Mouse (Mus musculus): Measurements from ENCODE around the gene Wasl. TPM values are rescaled to one million over a fixed set of nuclear protein-coding genes. Genes with fewer than 3 reads are reported as not detected.
A peak's percentile ranks its signal among the peaks of the same experiment; 100 is the strongest.

Wasl gene
- total and polyA plus RNA-seq, 2 experiments from 2014 or later = 21.4 to 55.2 TPM

DNA sequence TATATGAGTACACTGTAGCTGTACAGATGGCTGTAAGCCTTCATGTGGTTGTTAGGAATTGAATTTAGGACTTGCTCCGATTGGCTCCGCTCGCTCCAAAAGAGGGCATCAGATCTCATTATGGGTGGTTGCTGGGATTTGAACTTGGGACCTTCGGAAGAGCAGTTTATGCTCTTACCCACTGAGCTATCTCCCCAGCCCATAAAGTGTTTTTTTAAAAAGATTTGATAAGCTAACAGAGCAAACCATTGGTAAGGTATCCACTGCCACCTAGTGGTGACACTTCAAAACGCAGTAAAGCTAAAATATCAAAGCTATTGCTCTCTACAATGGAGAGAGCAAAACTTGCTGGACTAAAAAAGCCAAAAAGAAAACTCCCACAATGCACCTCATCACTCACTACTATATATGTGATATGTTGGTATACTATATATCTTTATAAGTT is 37.2 kb downstream of the Wasl start:
- peaks cover 4% of the 10 kb centered on the region; the same call in 1 of the 2 replicates for H3K36me3 ChIP-seq (ENCODE audit: insufficient read depth, low read length)
- no peak overlapping the region for H3K4me2 ChIP-seq (ENCODE audit: low read depth, low read length, poor library complexity, severe bottlenecking)
- no peak overlapping the region for H3K9ac ChIP-seq (replicated peaks; ENCODE audit: low read length, poor library complexity, severe bottlenecking)
- ATAC-seq (ENCODE audit: low FRiP score) (peak; percentile 68), DNase-seq (ENCODE audit: low spot score) (peak; percentile 90)
- H3K27ac ChIP-seq (ENCODE audit: low read depth, low read length) = no peak overlapping the region
- no peaks in the 10 kb centered on the region for H3K27me3 ChIP-seq (ENCODE audit: insufficient read depth, low read length)
- H3K4me1 ChIP-seq (ENCODE audit: insufficient read depth, low read length) = no peaks in the 10 kb centered on the region
- 69% methylated on average over 5 of the region's 5 CpGs for WGBS
- H3K9me3 ChIP-seq (ENCODE audit: low read length) = no peaks in the 10 kb centered on the region
- H3K4me3 ChIP-seq (ENCODE audit: low read depth, low read length) = no peak overlapping the region
- peak; percentile 88 for TF ChIP-seq CTCF (IDR thresholded peaks at IDR 0.05)

GRCm38 (mm10) chr6:24622098-24622497 is 42.7 kb downstream of the Wasl start:
- H3K4me1 ChIP-seq (ENCODE audit: insufficient read depth, low read length) = no peaks in the 10 kb centered on the region
- WGBS = 91% methylated on average over 2 of the region's 2 CpGs
- H3K9me3 ChIP-seq (ENCODE audit: low read length) = no peaks in the 10 kb centered on the region
- TF ChIP-seq CTCF (IDR thresholded peaks at IDR 0.05) = no peak
- ATAC-seq (ENCODE audit: low FRiP score) (no peak), DNase-seq (ENCODE audit: low spot score) (no peak)
- H3K4me2 ChIP-seq (ENCODE audit: low read depth, low read length, poor library complexity, severe bottlenecking) = no peak overlapping the region
- no peak overlapping the region for H3K27ac ChIP-seq (ENCODE audit: low read depth, low read length)
- no peaks in the 10 kb centered on the region for H3K27me3 ChIP-seq (ENCODE audit: insufficient read depth, low read length)
- H3K4me3 ChIP-seq (ENCODE audit: low read depth, low read length) = no peak overlapping the region
- H3K9ac ChIP-seq (replicated peaks; ENCODE audit: low read length, poor library complexity, severe bottlenecking) = no peak overlapping the region
- H3K36me3 ChIP-seq (ENCODE audit: insufficient read depth, low read length) = peaks cover 20% of the 10 kb centered on the region

DNA sequence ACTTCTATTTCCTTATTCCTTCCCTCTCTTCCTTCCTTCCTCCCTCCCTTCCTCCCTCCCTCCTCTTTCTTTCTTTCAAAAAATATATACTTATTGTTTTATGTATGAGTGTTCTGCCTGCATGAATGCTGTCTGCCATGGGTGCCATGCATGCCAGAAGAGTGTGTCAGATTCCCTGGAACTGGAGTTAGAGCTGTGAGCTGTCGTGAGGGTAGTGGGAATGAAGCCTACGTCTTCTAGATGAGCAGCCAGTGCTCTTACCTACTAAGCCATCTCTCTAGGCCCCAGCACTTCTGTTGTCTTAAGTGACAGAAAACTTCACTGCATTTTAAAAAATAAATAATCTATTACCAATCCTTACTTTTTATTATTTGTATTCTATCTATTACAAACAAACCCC is 43.9 kb downstream of the Wasl start:
- H3K4me1 ChIP-seq (ENCODE audit: insufficient read depth, low read length) = no peaks in the 10 kb centered on the region
- DNase-seq (ENCODE audit: low spot score) (no peak), ATAC-seq (ENCODE audit: low FRiP score) (no peak)
- WGBS = 86% methylated on average over 2 of the region's 2 CpGs
- TF ChIP-seq CTCF (IDR thresholded peaks at IDR 0.05) = no peak
- no peak overlapping the region for H3K4me2 ChIP-seq (ENCODE audit: low read depth, low read length, poor library complexity, severe bottlenecking)
- no peak overlapping the region for H3K27ac ChIP-seq (ENCODE audit: low read depth, low read length)
- H3K9ac ChIP-seq (replicated peaks; ENCODE audit: low read length, poor library complexity, severe bottlenecking) = no peak overlapping the region
- H3K36me3 ChIP-seq (ENCODE audit: insufficient read depth, low read length) = peaks cover 20% of the 10 kb centered on the region
- no peaks in the 10 kb centered on the region for H3K9me3 ChIP-seq (ENCODE audit: low read length)
- no peak overlapping the region for H3K4me3 ChIP-seq (ENCODE audit: low read depth, low read length)
- no peaks in the 10 kb centered on the region for H3K27me3 ChIP-seq (ENCODE audit: insufficient read depth, low read length)

GRCm38 (mm10) chr6:24619285-24620045 is 45.3 kb downstream of the Wasl start:
- Histone ChIP-seq H3K4me3 (ENCODE audit: low read depth, low read length) (no peak overlapping the region), H3K9me3 (ENCODE audit: low read length) (no peaks in the 10 kb centered on the region), H3K4me2 (ENCODE audit: low read depth, low read length, poor library complexity, severe bottlenecking) (no peak overlapping the region), H3K4me1 (ENCODE audit: insufficient read depth, low read length) (no peaks in the 10 kb centered on the region), H3K27me3 (ENCODE audit: insufficient read depth, low read length) (no peaks in the 10 kb centered on the region), H3K36me3 (ENCODE audit: insufficient read depth, low read length) (peaks cover 22% of the 10 kb centered on the region), H3K27ac (ENCODE audit: low read depth, low read length) (no peak overlapping the region), H3K9ac (replicated peaks; ENCODE audit: low read length, poor library complexity, severe bottlenecking) (no peak overlapping the region)
- no peak for TF ChIP-seq CTCF (IDR thresholded peaks at IDR 0.05)
- ATAC-seq (ENCODE audit: low FRiP score) = no peak
- 80% methylated on average over 6 of the region's 6 CpGs for WGBS
- no peak for DNase-seq (ENCODE audit: low spot score)

GRCm38 (mm10) chr6:24616746-24617145 is 48.1 kb downstream of the Wasl start:
- Histone ChIP-seq H3K36me3 (ENCODE audit: insufficient read depth, low read length) (peaks cover 22% of the 10 kb centered on the region), H3K4me2 (ENCODE audit: low read depth, low read length, poor library complexity, severe bottlenecking) (no peak overlapping the region), H3K4me1 (ENCODE audit: insufficient read depth, low read length) (no peaks in the 10 kb centered on the region), H3K9ac (replicated peaks; ENCODE audit: low read length, poor library complexity, severe bottlenecking) (no peak overlapping the region), H3K9me3 (ENCODE audit: low read length) (no peaks in the 10 kb centered on the region), H3K27me3 (ENCODE audit: insufficient read depth, low read length) (no peaks in the 10 kb centered on the region), H3K27ac (ENCODE audit: low read depth, low read length) (no peak overlapping the region), H3K4me3 (ENCODE audit: low read depth, low read length) (no peak overlapping the region)
- 81% methylated on average over 4 of the region's 4 CpGs for WGBS
- DNase-seq (ENCODE audit: low spot score) (peak; percentile 72), ATAC-seq (ENCODE audit: low FRiP score) (no peak)
- TF ChIP-seq CTCF (IDR thresholded peaks at IDR 0.05) = no peak

GRCm38 (mm10) chr6:24613918-24614317 is 50.9 kb downstream of the Wasl start:
- Histone ChIP-seq H3K9ac (replicated peaks; ENCODE audit: low read length, poor library complexity, severe bottlenecking) (no peak overlapping the region), H3K4me3 (ENCODE audit: low read depth, low read length) (no peak overlapping the region), H3K4me1 (ENCODE audit: insufficient read depth, low read length) (no peaks in the 10 kb centered on the region), H3K27me3 (ENCODE audit: insufficient read depth, low read length) (no peaks in the 10 kb centered on the region), H3K27ac (ENCODE audit: low read depth, low read length) (no peak overlapping the region), H3K4me2 (ENCODE audit: low read depth, low read length, poor library complexity, severe bottlenecking) (no peak overlapping the region), H3K9me3 (ENCODE audit: low read length) (no peaks in the 10 kb centered on the region), H3K36me3 (ENCODE audit: insufficient read depth, low read length) (peaks cover 16% of the 10 kb centered on the region; the same call in 1 of the 2 replicates)
- no peak for DNase-seq (ENCODE audit: low spot score)
- ATAC-seq (ENCODE audit: low FRiP score) = no peak
- WGBS = 31% methylated on average over 4 of the region's 4 CpGs
- TF ChIP-seq CTCF (IDR thresholded peaks at IDR 0.05) = no peak
